ENCODE assay signal across 9 mouse cellular contexts in genomic region chr1:55528547-55529304, GRCm38 (mm10).
DNase-seq lines count a peak whose midpoint lies in the region; ATAC-seq lines count a peak whose summit lies in the region.
"Had no signal": no experiment of that assay in that cellular context is flagged by ENCODE, and none has a peak within 500 bp of the region (broad histone marks: within the 10 kb centered on the region; RNA-seq: fewer than 3 reads in every experiment).

No protein-coding gene starts in this region.

- H3K9me3 ChIP-seq in midbrain, embryonic 14.5 days (ENCODE audit: control insufficient read depth, low read length), result no peaks in the 10 kb centered on the region
- H3K9me3 ChIP-seq: limb, embryonic 13.5 days had no signal

- no peaks in the 10 kb centered on the region for H3K36me3 ChIP-seq in midbrain, embryonic 14.5 days (ENCODE audit: control insufficient read depth, insufficient read depth, low read length)
- H3K36me3 ChIP-seq: limb, embryonic 13.5 days had no signal

- intact Hi-C loops in left cerebral cortex, postnatal 36 days (cut with DNase I), result no loop called here
- intact Hi-C loops in left cerebral cortex, postnatal 4 days (cut with DNase I), result no loop called here

- 78% methylated on average over 7 of the region's 7 CpGs for WGBS in midbrain, embryonic 14.5 days

- no peaks in the 10 kb centered on the region for H3K4me1 ChIP-seq in midbrain, embryonic 14.5 days (ENCODE audit: control insufficient read depth, insufficient read depth, low read length)

- peak; percentile 97 for ATAC-seq in common myeloid progenitor, adult 5-6 weeks (replicated peaks; ENCODE audit: low read depth, poor library complexity, severe bottlenecking)
- no peak for ATAC-seq in midbrain, embryonic 14.5 days (ENCODE audit: low FRiP score, low TSS enrichment)

- H3K27ac ChIP-seq in midbrain, embryonic 14.5 days (replicated peaks; ENCODE audit: low read depth, low read length), result no peak overlapping the region
- H3K27ac ChIP-seq: limb, embryonic 13.5 days had no signal

- DNase-seq in left cerebral cortex, postnatal 36 days (ENCODE audit: low spot score in 2 of 2), result peak; percentile 17 to 21
- DNase-seq in left cerebral cortex, postnatal 4 days, result no peak
- DNase-seq in kidney, adult 8-10 months, result peak; percentile 10 to 15
- DNase-seq in skeletal muscle tissue, adult 2 months (ENCODE audit: low read depth, low spot score), result peak; percentile 32
- DNase-seq in testis, postnatal 14 days (ENCODE audit: low spot score), result no peak
- no peak for DNase-seq in midbrain, embryonic 14.5 days
- DNase-seq in right cerebral cortex, postnatal 36 days (ENCODE audit: low spot score in 2 of 2), result no peak

- no peak overlapping the region for H3K4me3 ChIP-seq in midbrain, embryonic 14.5 days (replicated peaks; ENCODE audit: low read depth, low read length)
- H3K4me3 ChIP-seq: limb, embryonic 13.5 days had no signal

- no peak overlapping the region for H3K9ac ChIP-seq in midbrain, embryonic 14.5 days (replicated peaks; ENCODE audit: low read length)
- H3K9ac ChIP-seq: limb, embryonic 13.5 days had no signal

- no peak overlapping the region for H3K4me2 ChIP-seq in midbrain, embryonic 14.5 days (ENCODE audit: low read length)
- H3K4me2 ChIP-seq: limb, embryonic 13.5 days had no signal

- H3K27me3 ChIP-seq in midbrain, embryonic 14.5 days (ENCODE audit: control insufficient read depth, insufficient read depth, low read length), result no peaks in the 10 kb centered on the region
- H3K27me3 ChIP-seq: limb, embryonic 13.5 days had no signal

Comparison
In these comparisons a context has a peak if more than half of its experiments do, and no peak if none do; other contexts are left out.
1. DNase-seq: peak in left cerebral cortex, postnatal 36 days (2 of 2), kidney, adult 8-10 months (2 of 2) and skeletal muscle tissue, adult 2 months (single experiment); none in left cerebral cortex, postnatal 4 days (single experiment), testis, postnatal 14 days (single experiment), midbrain, embryonic 14.5 days (single experiment) and right cerebral cortex, postnatal 36 days (0 of 2).